Mouse (Mus musculus) small intestine, adult 2 months (tissue): ENCODE data around the gene Gm4787.

Experiments used
- CTCF ChIP-seq: fragments of 200-500 bp; IDR thresholded peaks from 2 replicates; pipeline ENCODE4 v1.5.1; 2012; ENCODE audit warnings: low read depth, mild to moderate bottlenecking, control low read depth, inconsistent platforms, low read length, moderate library complexity, mixed read lengths; ENCODE audit not compliant: insufficient replicate concordance, insufficient read length; ENCODE audit errors: extremely low read depth
- POLR2A ChIP-seq: fragments of 200-500 bp; IDR thresholded peaks from 2 replicates; pipeline ENCODE4 v1.6.1; 2012; ENCODE audit warnings: low read depth, mild to moderate bottlenecking, control low read depth, inconsistent platforms, low read length, moderate library complexity

DNA sequence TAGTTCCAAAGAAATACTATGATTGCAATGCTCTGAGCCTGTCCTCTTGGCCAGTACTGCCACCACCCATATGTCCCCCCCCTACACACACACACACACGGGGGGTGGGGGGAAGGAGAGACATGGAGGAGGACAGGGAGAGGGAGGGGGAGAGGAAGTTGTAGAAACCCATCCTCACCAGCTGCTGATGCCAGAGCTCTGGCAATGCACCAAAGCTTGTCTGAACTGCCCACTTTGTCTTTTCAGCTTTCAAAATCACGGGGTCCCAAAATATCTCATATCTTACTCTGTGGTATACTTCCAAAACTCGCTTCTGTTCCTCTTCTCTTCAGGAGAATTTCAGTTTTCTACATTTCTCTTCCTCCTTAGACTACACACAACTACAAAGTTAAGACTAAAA lies 33.9 kb upstream of the Gm4787 start:
- TF ChIP-seq CTCF (no peak), POLR2A (no peak)
